Mouse (Mus musculus) erythroblast, embryonic 14.5 days (primary cell): ENCODE measurements around the gene Abca5.

ENCODE experiments used
- GATA1 ChIP-seq: IDR thresholded peaks from 2 replicates; pipeline ENCODE4 v1.6.1; 2012; ENCODE audit warnings: low read length, inconsistent platforms, mixed read lengths
- TAL1 ChIP-seq: IDR thresholded peaks from 3 replicates; pipeline ENCODE4 v1.6.1; 2012; ENCODE audit warnings: low read length, inconsistent platforms, mixed read lengths

GRCm38 (mm10) chr11:110357756-110358551 lies 20.4 kb upstream of the Abca5 start:
- TF ChIP-seq TAL1 (no peak), GATA1 (no peak)
